In the genomic region with DNA sequence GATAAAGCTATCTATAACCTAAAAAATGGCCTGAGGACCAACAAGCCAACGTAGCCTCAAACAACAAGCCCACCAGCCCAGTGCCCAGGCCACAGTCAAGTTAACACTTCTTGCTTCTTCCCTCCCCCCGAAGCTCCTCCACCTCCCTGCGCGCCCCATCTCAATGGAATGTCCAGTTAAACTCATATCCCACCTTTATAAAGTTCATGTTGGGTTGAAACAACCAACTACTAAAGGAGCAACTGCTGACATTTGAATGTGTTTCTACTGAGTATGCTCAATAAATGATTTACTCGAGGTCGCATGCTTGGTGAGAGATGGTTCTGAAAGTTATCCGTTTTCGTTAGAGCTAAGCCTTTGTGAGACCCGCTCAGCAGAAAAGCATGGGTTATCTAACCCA, we compare ENCODE assay signal across 9 mouse cellular contexts. TPM values are rescaled to one million over a fixed set of nuclear protein-coding genes. Genes with fewer than 3 reads are reported as not detected.
DNase-seq lines count a peak whose midpoint lies in the region; ATAC-seq and TF ChIP-seq lines count a peak whose summit lies in the region.
"Had no signal": no experiment of that assay in that cellular context is flagged by ENCODE, and none has a peak within 500 bp of the region (broad histone marks: within the 10 kb centered on the region; RNA-seq: fewer than 3 reads in every experiment).

No protein-coding gene starts in this region.

- WGBS in embryonic facial prominence, embryonic 13.5 days, result 72% methylated on average over 9 of the region's 9 CpGs
- WGBS in forebrain, embryonic 10.5 days, result 84% methylated on average over 9 of the region's 9 CpGs
- 79% methylated on average over 9 of the region's 9 CpGs for WGBS in liver, postnatal 0 days (ENCODE audit: insufficient replicate concordance)

- TF ChIP-seq CTCF in liver, postnatal 0 days (IDR thresholded peaks at IDR 0.05; ENCODE audit: low read depth), result no peak

- no peak for DNase-seq in forebrain, embryonic 10.5 days (ENCODE audit: extremely low spot score, low spot score)
- DNase-seq in kidney, adult 8-10 months, result peak; percentile 59 to 76
- DNase-seq in liver, postnatal 0 days, result no peak
- DNase-seq in left cerebral cortex, postnatal 25 days (ENCODE audit: low spot score in 2 of 2), result no peak
- no peak for DNase-seq in layer of hippocampus, postnatal 14 days (ENCODE audit: low spot score in 2 of 2)

- TF ChIP-seq EP300 in liver, postnatal 0 days (IDR thresholded peaks at IDR 0.05; ENCODE audit: low read depth), result no peak

- H3K4me2 ChIP-seq in embryonic facial prominence, embryonic 13.5 days, result peak overlapping the region; percentile 77
- peak overlapping the region; percentile 99 for H3K4me2 ChIP-seq in liver, postnatal 0 days (ENCODE audit: low read depth, low read length)

- peaks cover 5% of the 10 kb centered on the region for H3K9me3 ChIP-seq in embryonic facial prominence, embryonic 13.5 days
- no peaks in the 10 kb centered on the region for H3K9me3 ChIP-seq in forebrain, embryonic 10.5 days
- H3K9me3 ChIP-seq in liver, postnatal 0 days (ENCODE audit: low read length), result no peaks in the 10 kb centered on the region

- H3K9ac ChIP-seq in embryonic facial prominence, embryonic 13.5 days, result no peak overlapping the region
- H3K9ac ChIP-seq in liver, postnatal 0 days (replicated peaks), result no peak overlapping the region

- H3K27me3 ChIP-seq in embryonic facial prominence, embryonic 13.5 days, result no peaks in the 10 kb centered on the region
- no peaks in the 10 kb centered on the region for H3K27me3 ChIP-seq in forebrain, embryonic 10.5 days (ENCODE audit: poor library complexity, severe bottlenecking)
- H3K27me3 ChIP-seq in liver, postnatal 0 days (ENCODE audit: insufficient read depth, low read length), result no peaks in the 10 kb centered on the region

- no peak for ATAC-seq in embryonic facial prominence, embryonic 13.5 days (ENCODE audit: insufficient number of reproducible peaks, insufficient read depth, low FRiP score, low TSS enrichment, low read depth)
- ATAC-seq in liver, postnatal 0 days, result no peak
- no peak for ATAC-seq in frontal cortex, adult (ENCODE audit: low TSS enrichment)

- peaks cover 25% of the 10 kb centered on the region for H3K4me1 ChIP-seq in embryonic facial prominence, embryonic 13.5 days
- H3K4me1 ChIP-seq in forebrain, embryonic 10.5 days, result peaks cover 23% of the 10 kb centered on the region
- peaks cover 2% of the 10 kb centered on the region; the same call in 1 of the 2 replicates for H3K4me1 ChIP-seq in liver, postnatal 0 days (ENCODE audit: insufficient read depth)

- no peak overlapping the region for H3K27ac ChIP-seq in embryonic facial prominence, embryonic 13.5 days
- no peak overlapping the region for H3K27ac ChIP-seq in forebrain, embryonic 10.5 days
- H3K27ac ChIP-seq in liver, postnatal 0 days (ENCODE audit: low read depth), result no peak overlapping the region

- peak overlapping the region; percentile 77 for H3K4me3 ChIP-seq in embryonic facial prominence, embryonic 13.5 days
- peak overlapping the region; percentile 93 for H3K4me3 ChIP-seq in forebrain, embryonic 10.5 days
- no peak overlapping the region; the same call in 1 of the 2 replicates for H3K4me3 ChIP-seq in liver, postnatal 0 days (ENCODE audit: low read depth, low read length)

- intact Hi-C loops in left cerebral cortex, postnatal 25 days (cut with DNase I), result loop anchor here (5.0 kb wide), 1 partner anchor 84 kb away; no protein-coding TSS in a partner anchor

- no peaks in the 10 kb centered on the region for H3K36me3 ChIP-seq in embryonic facial prominence, embryonic 13.5 days
- H3K36me3 ChIP-seq in forebrain, embryonic 10.5 days (replicated peaks), result peaks cover 11% of the 10 kb centered on the region
- no peaks in the 10 kb centered on the region for H3K36me3 ChIP-seq in liver, postnatal 0 days (replicated peaks; ENCODE audit: insufficient read depth, low read length)

RNA-seq across cellular contexts. Expression of a gene that starts 2.2 kb away (rescaled TPM):
- 33.0 and 38.2 TPM in 2 replicates for polyA plus RNA-seq in embryonic facial prominence, embryonic 13.5 days (2015; fragmentation: Nextera tagmentation; extraction: Ambion mirVana)
- 41.5 and 43.0 TPM in 2 replicates for polyA plus RNA-seq in forebrain, embryonic 10.5 days (2016; fragmentation: Nextera tagmentation; extraction: Ambion mirVana)
- 15.5 and 17.5 TPM in 2 replicates for polyA plus RNA-seq in liver, postnatal 0 days (2015; fragmentation: Nextera tagmentation; extraction: Ambion mirVana)
- total RNA-seq in left cerebral cortex, postnatal 25 days (2021), result 10 to 100 TPM; 45.2 to 50.0 TPM
- 10 to 100 TPM; 67.3 to 69.6 TPM for total RNA-seq in layer of hippocampus, postnatal 14 days (2021)

RNA-seq across cellular contexts. Expression of a gene that starts 24.0 kb away (rescaled TPM):
- polyA plus RNA-seq in embryonic facial prominence, embryonic 13.5 days (2015; fragmentation: Nextera tagmentation; extraction: Ambion mirVana), result not detected in 2 replicates
- not detected in 2 replicates for polyA plus RNA-seq in forebrain, embryonic 10.5 days (2016; fragmentation: Nextera tagmentation; extraction: Ambion mirVana)
- not detected in 2 replicates for polyA plus RNA-seq in liver, postnatal 0 days (2015; fragmentation: Nextera tagmentation; extraction: Ambion mirVana)
- total RNA-seq in left cerebral cortex, postnatal 25 days (2021), result not detected
- not detected for total RNA-seq in layer of hippocampus, postnatal 14 days (2021)
- total RNA-seq: hematopoietic stem cell, adult 5-6 weeks; neutrophil, adult 5-6 weeks had no signal

RNA-seq across cellular contexts. Expression of a gene that starts 37.7 kb away (rescaled TPM):
- polyA plus RNA-seq in embryonic facial prominence, embryonic 13.5 days (2015; fragmentation: Nextera tagmentation; extraction: Ambion mirVana), result 0.21 and 0.22 TPM in 2 replicates
- polyA plus RNA-seq in forebrain, embryonic 10.5 days (2016; fragmentation: Nextera tagmentation; extraction: Ambion mirVana), result not detected in 2 replicates
- polyA plus RNA-seq in liver, postnatal 0 days (2015; fragmentation: Nextera tagmentation; extraction: Ambion mirVana), result 0.08 TPM in 1 of 2 replicates, not detected in the other
- under 1 TPM; 0.11 to 0.25 TPM for total RNA-seq in left cerebral cortex, postnatal 25 days (2021)
- 1 to 10 TPM; 2.2 to 2.3 TPM for total RNA-seq in layer of hippocampus, postnatal 14 days (2021)
- total RNA-seq: hematopoietic stem cell, adult 5-6 weeks; neutrophil, adult 5-6 weeks had no signal

RNA-seq across cellular contexts. Expression of a gene that starts 51.7 kb away (rescaled TPM):
- 0.22 and 0.47 TPM in 2 replicates for polyA plus RNA-seq in embryonic facial prominence, embryonic 13.5 days (2015; fragmentation: Nextera tagmentation; extraction: Ambion mirVana)
- polyA plus RNA-seq in forebrain, embryonic 10.5 days (2016; fragmentation: Nextera tagmentation; extraction: Ambion mirVana), result 0.07 TPM in 1 of 2 replicates, not detected in the other
- polyA plus RNA-seq in liver, postnatal 0 days (2015; fragmentation: Nextera tagmentation; extraction: Ambion mirVana), result not detected in 2 replicates
- total RNA-seq in left cerebral cortex, postnatal 25 days (2021), result under 1 TPM; 0.14 to 0.21 TPM
- total RNA-seq in layer of hippocampus, postnatal 14 days (2021), result under 1 TPM; 0.36 to 0.44 TPM
- total RNA-seq: hematopoietic stem cell, adult 5-6 weeks had no signal

Comparison
In these comparisons a context has a peak if more than half of its experiments do, and no peak if none do; other contexts are left out.
1. DNase-seq: peak in kidney, adult 8-10 months (2 of 2); none in forebrain, embryonic 10.5 days (single experiment), liver, postnatal 0 days (single experiment), left cerebral cortex, postnatal 25 days (0 of 2) and layer of hippocampus, postnatal 14 days (0 of 2).